Mouse (Mus musculus) c-Kit-positive CD71-positive TER-119-negative erythroid progenitor cells, embryonic 14.5 days (primary cell): ENCODE results near the gene Neurl3.

ENCODE experiments used
- DNase-seq: peaks from one replicate; pipeline ENCODE4 v3.0.0-alpha.2; 2013; ENCODE audit warnings: low read depth

The Neurl3 gene

DNA sequence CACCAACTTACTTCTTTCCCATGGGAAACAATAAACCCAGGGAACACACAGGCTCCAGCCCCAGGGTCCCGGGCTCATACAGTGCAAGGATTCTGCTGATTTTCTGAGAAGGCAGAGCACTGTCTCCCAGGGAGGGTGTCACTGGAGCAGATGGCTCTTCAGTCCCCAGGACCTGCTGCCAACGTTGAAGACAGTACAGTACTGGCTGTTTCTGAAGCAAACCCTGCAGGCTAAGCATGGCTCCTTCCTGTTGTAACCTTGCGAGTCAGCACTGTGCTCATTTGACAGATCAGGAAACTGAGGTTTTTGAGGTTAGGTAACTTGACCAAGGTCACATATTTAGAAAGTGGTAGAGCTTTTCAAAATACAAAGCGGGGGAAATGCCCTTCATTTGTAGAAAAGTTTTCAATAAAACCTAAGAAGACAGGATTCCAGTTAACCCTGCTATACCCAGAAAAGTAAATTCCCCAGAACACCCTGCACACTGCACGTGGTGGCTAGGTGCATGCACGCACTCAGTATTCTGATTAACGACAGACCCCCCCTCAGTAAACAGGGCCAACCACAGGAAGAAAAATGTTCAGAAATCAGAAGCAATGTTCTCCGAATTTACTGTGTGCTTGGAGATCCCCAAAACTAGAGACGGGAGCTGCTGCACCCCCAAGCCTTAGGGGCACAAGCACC lies 22.1 kb upstream of the Neurl3 start:
- no peak for DNase-seq

- DNase-seq = no peak
Measured at GRCm38 (mm10) chr1:36294402-36294801, 19.9 kb upstream of the Neurl3 start.

DNA sequence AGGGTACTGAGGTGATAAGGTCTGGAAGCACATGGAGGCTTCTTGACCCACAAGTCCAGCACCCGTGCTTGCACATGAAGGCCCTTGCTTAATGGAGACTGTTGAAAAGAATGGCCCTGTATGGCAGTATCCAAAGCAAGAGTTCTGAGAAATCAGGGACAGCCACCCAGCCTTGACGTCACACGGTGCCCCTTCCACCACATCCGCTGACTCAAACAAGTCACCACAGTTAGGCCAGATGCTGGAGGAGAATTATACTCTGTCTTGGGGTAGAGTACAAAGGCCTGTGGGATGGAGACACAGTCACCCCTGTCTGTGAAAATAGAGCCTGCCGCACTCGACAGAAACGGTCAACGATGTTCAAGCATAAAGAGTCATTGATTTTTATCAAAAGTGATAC lies 19.0 kb upstream of the Neurl3 start:
- DNase-seq = no peak

GRCm38 (mm10) chr1:36281849-36282248 lies 7.4 kb upstream of the Neurl3 start:
- DNase-seq = no peak

DNA sequence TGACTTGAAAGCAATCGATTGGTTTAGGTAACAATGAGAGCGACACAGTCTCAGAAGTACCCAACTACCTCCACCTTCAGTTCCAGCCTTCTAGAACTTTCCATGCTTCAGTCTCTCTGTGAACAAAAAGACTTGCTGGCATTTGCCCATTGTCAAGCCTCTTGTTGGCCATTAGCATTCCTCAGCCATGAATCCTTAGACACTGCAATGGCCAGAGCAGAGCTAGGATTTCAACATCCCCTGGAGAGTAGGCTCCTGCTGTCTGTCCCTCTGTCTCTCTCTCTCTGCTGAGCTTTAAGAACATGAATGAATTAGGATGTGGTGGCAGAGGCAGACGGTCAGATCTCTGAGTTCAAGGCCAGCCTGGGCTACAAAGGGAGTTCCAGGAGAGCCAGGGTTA lies 6.5 kb upstream of the Neurl3 start:
- no peak for DNase-seq

DNA sequence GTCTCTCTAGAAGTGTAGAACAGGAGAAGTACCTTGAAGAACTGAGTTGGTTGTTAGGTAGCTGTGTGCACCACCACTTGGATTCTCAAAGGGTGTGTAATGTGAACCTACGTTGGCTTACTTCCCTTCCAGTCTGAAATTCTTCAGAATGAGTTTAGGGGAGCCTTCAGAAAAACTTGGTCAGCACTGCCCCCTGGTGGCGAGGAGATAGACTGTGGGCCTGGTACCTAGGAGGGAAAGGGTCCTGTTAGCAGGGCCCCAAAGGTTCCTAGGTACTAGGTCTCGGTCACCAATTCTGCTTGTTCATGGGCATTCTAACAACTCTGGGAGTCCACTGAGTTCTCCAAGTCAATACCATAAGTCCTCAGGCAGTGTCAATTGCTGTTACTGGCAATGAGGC lies 4.7 kb upstream of the Neurl3 start:
- DNase-seq = peak; percentile 81

DNA sequence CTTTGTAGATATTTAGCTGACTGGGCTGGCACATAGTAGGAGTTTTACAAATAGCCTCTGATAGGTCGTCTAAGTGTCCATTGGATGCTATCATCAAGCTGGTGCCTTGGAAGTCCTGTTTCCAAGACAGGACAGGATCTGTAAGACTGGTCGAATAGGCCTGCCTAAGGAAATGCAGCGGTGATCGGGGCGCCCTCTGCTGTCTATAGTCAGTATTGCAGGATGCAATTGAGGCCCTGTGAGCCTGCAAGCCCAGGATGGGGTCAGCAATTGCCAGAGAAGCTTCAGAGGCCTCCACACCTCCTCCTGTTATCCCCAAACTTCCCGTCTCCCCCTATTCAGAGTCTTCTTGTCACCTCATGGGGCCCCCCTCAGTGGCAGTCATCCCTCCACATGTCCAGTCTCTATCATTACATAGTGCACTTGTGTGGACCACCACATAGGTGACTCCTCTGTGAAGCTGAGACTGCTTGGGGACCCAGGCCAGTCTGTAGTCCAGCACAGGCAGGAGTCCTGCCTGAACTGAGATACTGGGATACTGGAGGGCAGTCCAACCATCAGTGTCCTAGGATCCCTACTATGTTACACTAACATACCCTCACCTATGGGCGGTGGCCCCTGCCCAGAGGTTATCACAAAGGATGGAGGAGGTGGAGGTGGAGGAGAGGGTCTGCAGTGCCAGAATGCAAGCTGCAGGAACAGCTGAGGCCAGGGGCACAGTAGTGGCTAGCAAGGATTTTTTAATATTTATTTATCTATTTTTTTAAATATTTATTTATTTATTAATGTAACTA lies 3.0 kb upstream of the Neurl3 start:
- DNase-seq = peak; percentile 56

- DNase-seq = peak; percentile 74
Measured at GRCm38 (mm10) chr1:36275635-36276389, 1.3 kb upstream of the Neurl3 start.

DNA sequence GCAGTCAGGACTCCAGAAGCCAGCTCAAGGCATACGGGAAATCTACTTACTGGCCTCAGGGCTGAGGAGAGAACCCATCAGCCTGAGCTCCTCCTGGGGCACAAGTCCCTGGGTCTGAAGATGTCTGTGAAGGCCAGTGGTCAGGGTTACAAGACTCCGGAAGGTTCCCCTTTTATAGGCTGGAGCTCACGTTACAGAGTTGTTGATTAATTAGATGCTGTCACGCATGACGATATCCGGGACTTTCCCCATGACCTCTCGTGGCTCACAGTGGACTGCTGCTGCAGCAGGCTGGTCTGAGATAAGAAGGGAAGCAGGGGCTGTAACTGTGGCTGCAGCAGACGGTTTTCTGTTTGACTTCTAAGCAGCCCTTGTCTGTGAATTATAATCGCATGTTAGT lies 1.2 kb downstream of the Neurl3 start:
- DNase-seq = peak; percentile 63

DNA sequence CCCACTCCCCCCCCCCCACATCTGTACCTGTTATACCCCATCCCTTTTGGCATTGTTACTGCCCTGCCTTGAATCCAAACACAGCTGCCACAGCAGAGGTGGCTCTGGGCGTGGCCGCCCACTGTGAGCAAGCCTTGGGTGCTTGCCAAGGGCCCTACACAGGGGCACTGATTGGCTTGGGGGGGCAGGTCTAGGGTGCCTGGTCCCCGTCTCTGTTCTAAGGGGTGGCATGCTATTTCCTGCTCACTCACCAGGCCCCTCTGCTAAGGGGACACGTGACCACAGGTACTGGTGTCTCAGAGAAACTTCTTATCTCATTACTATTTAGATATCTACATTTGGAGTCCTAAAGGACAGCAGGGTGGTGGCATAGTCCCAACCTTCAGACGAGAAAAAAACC lies 1.9 kb downstream of the Neurl3 start:
- no peak for DNase-seq

DNA sequence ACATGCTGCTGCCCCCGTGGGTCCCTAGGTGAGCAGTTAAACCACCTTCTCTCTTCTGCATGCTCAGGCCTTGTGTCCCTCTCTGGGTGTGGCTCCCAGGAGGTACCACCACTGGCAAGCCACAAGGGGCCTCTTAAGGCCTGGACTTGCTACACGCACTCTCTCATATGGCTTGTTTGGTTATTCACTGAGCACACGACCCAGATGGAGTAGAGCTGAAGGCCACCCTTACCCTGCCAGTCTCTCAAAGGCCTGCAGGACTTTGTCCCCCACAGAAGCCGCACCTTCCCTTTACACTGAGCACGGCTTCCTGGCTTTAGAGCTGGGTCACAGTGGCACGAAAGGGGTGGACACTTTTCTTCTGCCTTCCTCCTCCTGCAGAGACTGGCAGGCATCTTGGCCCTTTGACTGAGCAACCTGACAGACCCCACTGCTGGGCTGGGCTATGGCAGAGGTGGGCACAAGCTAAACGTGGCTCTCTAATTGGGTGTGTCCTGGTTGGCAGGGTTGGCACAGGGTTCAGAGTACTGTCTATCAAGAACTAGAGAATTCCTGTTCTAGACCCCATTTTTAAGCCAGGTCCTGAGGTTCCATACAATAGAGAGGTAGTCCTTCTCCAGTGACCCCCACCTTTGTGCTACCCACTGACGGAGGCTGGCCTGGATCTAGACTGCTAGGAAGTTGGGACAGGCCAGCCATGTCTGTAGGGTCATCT lies 2.8 kb downstream of the Neurl3 start:
- no peak for DNase-seq

DNA sequence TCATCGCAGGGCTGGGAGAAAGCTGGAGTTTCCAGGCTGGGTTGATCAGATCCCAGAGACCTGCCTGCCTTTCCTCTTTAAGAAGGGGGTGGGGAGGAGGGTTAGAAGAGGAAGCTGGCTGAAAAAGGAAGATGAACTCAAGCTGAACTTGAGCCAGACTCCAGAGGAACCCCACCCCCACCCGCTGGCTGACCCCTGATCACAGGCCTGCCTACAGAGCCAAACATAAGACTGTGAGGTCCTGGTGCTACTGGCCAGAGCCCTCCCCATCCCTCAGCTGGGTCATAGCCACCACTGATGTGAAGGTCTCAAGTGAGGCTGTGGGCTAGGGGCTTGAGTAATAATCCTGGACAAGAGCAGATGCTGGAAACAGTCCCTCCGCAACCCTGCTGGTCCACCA lies 3.8 kb downstream of the Neurl3 start:
- no peak for DNase-seq

DNA sequence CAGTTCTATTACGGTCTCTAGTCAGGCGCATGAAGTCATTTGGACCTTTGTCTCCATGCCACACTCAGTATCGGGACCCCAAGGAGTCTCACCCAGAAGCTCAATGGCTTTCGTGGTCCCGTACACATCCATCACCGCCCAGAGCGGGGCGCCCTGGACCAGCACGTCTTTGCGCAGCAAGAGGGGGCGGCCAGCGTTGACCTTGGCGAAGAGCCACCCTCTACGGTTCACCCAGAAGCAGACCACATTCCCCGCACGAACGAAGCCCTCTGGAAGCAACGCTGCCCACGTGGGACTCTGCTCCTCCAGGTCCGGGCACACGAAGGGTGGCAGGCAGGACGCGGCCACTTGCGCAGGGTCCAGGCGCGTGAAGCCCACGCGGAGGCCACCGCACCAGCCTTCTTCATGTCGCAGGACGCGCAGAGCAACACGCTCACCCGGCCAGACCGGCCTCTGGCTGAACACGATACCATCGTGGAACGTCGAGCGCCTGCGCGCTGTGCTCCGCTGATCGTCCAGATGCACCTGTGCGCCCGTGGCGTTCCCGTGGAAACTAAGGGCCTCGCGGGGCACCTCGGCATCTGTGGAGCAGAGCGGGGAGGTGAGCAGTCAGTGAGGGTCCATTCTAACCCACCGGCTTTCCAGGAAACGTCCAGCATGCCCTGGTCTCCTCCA lies 5.2 kb downstream of the Neurl3 start:
- DNase-seq = no peak

GRCm38 (mm10) chr1:36267595-36267994 lies 6.9 kb downstream of the Neurl3 start:
- no peak for DNase-seq

DNA sequence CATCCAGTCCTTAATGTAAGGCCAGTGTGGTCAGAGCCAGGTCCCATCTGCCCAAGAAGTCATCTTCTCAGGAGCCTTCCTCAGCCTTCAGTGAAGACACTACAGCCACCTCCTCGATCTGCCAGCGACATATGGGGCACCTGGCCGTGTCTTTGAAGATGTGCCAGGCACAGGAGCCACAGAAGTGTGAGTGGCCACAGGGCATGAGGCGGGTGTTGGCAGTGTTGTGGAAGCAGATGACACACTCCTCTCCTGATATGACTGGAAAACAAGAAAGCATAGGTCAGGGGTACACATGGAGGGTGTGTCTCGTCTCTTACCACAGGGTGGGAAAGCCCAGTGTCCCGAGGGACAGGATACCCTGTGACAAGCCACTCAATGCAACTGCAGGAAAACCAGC lies 8.2 kb downstream of the Neurl3 start:
- no peak for DNase-seq

DNA sequence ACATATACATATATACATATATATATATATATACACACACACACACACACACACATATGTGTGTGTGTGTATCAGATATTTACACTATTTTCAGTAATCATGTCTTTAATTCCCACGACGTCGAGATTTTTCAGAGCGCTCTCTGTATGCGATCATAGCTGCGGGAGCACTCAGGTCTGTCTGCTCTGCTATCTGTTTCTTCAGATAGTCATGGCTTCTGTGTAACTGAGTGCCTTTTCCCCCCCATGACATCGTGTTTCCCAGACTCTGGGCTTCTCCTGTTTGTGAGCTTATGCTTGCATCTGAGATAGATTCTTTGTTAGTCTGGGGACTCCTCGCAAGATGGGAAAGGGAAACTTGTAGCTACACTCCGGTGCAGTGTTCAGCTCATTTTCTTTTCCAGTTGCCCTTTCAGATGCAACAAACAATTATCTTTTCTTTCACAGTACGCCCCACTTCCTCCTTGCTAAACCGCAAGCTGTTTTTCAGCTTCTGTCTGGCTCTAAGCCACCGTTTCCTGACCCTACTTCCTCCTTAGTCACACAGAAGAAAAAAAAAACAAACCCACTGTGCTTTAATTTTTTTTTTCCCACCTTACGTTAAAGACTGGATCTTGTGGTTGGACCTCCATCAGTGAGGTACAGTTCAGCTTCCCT lies 10.5 kb downstream of the Neurl3 start:
- DNase-seq = no peak

DNA sequence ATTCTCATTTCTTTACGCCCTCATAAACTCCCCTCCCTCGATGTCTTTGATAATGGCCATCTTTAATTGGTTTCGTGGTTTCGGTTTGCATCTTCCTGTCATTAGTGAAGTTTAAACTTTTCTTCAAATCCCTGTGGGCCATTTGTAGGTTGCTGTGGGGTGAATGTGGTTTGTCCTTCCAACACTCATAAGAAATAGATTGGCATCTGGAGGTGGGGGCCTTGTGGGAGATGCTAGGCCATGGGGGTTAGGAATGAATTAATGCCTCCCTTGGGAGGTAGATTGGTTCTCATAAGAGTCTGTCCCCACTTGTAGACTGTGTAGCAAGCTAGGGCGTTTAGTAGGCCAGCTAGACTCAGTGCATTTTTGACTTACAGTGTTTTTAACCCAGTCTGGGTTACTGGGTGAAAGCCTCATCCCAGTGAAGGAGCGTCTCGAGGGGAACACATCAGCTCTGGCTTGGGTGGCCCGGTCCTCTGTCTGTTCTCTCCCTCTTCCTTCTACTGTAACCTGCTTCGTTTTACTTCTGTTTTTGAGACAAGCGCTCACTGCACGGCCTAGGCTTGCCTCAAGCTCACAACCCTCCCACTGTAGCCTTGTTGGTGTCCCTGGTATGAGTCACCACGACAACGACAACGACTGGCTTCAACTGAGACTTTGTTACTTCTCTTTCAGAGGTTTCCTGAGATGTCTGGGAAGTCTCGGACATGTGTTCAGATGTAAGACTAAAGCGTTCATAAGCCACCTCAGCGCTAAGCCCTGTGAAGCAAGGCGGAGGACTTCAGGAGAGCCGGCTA lies 12.6 kb downstream of the Neurl3 start:
- DNase-seq = no peak

GRCm38 (mm10) chr1:36260418-36260817 lies 14.1 kb downstream of the Neurl3 start:
- no peak for DNase-seq

DNA sequence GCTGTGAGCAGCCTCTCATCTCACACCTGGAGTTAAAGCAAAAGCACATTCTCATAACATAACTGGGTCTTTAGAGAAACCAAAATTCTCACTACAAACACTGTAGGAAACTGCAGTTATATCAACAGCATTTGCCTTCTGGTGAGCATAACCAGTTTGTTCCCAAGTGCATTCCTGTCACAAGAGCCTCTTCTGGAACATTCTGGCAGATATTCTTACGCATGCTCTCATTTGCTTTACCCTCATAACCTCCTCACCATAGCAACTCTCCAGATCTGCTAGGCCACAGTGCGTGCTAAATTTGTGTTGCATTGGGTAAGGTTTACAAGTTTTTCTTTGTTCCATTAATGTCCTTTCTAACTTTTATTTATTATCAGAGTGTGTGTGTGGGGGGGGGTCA lies 15.2 kb downstream of the Neurl3 start:
- DNase-seq = no peak

DNA sequence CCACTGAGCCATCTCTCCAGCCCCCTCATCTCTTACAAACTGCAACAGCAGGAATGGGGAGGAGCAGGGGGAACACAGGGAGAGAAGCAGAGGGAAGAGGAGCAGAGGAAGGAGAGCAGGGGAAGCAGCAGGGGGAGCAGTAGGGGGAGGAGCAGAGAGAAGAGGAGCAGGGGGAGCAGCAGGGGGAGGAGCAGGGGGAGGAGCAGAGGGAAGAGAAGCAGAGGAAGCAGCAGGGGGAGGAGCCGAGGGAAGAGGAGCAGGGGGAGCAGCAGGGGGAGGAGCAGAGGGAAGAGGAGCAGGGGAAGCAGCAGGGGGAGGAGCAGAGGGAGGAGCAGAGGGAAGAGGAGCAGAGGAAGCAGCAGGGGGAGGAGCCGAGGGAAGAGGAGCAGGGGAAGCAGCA lies 15.8 kb downstream of the Neurl3 start:
- no peak for DNase-seq
